Mouse (Mus musculus) liver, adult (tissue): ENCODE measurements around the gene Pigs.

Source experiments
- GATA4 ChIP-seq: IDR thresholded peaks from 2 replicates; pipeline ENCODE4 v1.6.1; 2014; ENCODE audit warnings: mild to moderate bottlenecking, low read length; ENCODE audit not compliant: insufficient replicate concordance

Pigs gene

DNA sequence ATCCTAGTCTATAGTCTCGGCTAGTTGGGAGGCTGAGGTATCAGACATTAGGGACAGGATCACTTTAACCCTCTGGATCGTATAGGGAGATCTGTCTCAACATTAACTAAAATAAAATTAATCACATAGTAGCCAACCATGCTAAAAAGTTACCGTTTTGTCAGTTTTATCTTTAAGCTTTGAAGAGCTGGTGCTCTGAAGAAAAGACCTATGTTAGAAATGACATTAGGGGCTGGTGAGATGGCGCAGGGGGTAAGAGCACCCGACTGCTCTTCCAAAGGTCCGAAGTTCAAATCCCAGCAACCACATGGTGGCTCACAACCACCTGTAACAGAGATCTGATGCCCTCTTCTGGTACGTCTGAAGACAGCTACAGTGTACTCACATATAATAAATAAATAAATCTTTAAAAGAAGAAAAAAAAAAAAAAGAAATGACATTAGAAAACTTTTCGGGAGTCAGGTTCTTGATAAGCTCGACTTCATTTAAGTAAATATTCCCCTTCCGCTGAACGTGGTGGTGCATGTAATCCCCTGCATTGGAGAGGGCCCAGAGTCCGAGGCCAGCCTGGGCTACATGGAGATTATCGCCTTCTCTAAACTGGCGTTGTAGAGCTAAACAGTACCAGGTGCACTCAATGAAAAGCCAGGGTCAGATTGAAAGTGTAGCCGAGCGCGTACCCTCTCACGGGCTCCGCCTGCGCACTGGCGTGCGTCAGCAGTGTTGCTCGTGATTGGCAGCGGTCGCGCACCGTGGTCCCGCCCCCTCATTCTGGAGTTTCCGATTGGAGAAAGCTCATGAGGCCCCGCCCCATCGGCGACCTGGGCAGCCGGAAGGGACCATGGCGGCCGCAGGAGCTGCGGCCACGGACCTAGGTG, at the start of gene Pigs:
Pigs (plus strand) TSS at position 782 of the 878 bp plus-strand sequence.
- TF ChIP-seq GATA4, result no peak; the same call in 1 of the 2 replicates

DNA sequence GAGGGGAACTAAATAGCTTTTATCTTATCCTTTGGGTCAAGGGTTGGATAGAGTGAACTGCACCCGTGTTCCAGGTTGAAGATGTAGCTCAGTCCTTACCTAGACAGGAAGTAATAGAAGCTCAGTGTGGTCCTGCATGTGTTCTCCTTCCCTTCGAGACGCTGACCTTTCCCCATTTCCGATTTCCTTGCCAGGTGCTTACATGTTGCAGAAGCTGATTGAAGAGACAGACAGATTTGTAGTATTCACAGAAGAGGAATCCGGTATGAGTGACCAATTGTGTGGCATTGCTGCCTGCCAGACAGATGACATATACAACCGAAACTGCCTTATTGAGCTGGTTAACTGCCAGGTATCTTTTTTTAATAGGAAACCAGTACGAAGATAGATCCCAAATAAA, 49.4 kb upstream of the Pigs start:
- TF ChIP-seq GATA4, result no peak

DNA sequence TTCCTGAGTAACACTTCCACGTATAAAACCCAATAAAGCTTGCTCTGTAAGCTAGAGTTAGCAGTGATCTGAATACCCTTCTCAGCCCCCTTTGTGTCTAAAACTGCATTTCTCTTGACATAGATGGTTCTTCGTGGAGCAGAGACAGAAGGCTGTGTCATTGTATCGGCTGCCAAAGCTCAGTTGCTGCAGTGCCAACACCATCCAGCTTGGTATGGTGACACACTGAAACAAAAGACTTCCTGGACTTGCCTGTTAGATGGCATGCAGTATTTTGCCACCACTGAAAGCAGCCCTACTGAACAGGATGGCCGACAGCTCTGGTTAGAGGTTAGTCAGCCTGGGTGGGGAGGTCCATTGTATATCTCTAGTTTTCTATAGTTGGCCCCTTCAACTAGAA, 48.6 kb upstream of the Pigs start:
- TF ChIP-seq GATA4, result no peak

DNA sequence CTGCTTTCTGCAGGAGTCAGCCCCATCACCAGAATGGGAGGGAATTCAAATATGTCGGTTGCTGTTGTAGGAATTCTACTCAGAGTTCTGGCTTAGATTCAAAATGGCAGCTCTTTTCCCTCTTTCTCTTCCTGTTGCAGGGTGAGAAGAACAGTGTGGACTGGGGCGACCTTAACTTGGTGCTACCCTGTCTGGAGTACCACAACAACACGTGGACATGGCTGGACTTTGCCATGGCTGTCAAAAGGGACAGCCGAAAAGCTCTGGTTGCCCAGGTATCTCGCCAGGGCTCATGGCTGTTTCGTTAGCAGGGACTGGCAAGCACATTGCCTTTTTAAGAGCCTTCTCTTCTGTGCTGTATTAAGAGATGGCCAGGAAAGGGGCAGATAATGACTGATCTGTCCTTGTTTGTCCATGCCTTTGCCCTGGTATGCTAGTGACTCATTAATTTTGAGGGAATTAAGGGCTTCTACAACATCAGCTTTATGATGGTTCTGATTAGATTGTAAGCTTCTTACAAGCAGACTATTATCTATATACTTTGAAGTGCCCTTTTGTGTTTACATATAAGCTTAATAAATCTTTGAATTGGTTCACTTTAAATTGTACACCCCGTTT, 39.0 kb upstream of the Pigs start:
- no peak for TF ChIP-seq GATA4

DNA sequence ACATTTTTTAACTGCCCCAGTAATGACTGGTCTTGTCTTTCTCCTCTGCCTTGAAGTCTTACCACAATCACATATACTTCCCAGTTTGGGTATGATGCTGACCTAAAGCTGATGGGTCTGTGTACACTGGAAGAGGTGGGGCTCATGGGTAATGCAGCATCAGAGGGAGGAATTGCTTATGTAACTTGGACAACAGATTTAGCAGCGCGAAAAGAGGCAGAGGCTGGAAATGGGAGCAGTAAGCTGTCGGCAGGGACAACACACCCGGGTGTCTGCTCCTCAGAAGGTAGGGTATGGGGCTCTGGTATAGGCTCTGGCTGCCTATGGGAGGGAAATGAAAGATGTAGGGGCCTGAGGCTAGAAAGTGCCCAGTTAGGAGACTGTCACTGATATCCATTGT, 37.6 kb upstream of the Pigs start, which contains the start of gene BC030499:
BC030499 (plus strand) TSS at position 188 of the 400 bp plus-strand sequence.
- no peak for TF ChIP-seq GATA4

DNA sequence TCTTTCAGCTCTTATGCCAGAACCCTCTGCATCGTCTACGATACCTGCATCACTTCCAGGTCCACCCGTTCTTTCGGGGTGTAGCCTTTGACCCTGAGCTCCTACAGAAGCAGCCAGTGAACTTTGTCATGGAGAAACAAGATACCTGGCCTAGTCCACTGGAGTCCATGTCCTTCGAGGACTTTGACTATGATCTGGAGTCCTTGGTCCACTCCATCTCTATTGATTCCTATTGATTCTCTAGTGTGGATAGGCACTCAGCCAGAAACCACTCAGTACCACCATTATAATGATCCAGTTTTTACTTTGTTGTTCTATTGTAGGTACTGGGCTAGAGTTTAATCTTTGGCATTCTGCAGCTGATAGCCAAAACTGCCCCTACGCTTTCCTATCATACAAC, 33.6 kb upstream of the Pigs start:
- TF ChIP-seq GATA4, result no peak

DNA sequence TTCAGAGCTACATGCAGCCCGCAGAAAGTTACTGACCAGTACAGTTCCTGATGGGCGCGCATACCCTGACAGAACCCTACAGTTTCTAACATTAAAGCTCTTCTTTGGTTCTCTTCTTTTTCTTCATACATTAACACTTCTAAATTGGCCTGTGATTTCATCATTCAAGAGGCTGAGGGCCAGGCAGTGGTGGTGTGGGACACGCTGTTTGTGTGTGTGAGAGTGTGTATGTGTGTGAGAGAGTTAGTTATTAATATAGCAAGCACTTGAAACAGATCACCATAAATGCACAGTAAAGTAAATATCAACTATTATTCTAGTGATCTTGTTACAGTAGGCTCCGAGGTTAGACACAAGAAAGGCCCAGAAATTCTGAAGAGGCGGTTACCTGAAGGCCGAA, 27.3 kb upstream of the Pigs start:
- no peak for TF ChIP-seq GATA4

DNA sequence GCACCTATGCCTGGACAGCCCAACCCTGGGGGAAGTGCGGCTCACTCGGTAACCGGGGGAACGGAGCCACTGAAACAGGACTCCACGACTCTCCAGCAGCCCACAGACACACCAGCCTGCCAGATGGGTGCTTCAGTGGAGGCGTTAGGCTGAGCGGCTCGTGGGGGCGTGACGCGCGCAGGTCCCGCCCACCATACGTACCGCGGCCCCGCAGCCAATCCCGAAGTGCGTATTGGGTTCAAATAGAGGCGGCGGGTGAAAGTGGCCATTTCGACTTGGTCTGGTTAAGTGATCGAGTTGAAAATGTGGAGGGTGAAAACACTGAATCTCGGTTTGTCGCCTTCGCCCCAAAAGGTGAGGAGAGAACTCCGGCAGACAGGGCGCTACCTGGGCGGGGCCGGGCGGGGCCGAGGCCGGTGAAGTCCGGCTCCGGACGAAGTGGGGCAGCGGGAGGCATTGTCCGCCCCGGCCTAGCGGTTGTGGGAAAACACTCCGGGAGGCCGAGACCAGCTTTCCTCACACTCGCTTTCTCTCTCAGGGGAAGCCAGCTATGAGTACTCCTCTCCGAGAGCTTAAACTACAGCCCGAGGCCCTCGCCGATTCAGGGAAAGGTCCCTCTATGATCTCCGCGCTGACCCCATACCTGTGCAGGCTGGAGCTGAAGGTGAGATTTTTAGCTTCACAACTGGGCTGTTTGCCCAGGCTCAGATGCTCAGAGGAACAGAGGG, 26.7 kb upstream of the Pigs start, which contains the start of gene Spag5:
Spag5 (plus strand) TSS at position 173 of the 728 bp plus-strand sequence.
- TF ChIP-seq GATA4, result no peak

DNA sequence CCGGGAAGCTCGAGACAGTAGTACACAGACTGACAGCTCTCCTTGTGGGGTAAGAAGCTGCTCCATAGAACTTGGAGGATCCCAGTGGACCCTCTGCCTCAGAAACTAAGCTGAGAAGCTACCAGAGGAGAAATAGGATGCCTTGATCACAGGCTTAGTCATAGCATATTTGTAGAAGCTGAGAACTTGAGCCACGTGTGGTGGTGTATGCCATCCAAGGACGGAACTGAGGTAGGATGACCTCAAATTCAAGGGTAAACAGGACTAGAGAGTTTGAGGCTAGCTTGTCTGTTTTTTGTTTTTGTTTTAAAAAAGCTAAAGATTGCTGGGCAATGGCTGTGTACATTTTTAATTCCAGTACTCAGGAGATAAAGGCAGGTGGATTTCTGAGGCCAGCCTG, 22.9 kb upstream of the Pigs start:
- TF ChIP-seq GATA4, result no peak

DNA sequence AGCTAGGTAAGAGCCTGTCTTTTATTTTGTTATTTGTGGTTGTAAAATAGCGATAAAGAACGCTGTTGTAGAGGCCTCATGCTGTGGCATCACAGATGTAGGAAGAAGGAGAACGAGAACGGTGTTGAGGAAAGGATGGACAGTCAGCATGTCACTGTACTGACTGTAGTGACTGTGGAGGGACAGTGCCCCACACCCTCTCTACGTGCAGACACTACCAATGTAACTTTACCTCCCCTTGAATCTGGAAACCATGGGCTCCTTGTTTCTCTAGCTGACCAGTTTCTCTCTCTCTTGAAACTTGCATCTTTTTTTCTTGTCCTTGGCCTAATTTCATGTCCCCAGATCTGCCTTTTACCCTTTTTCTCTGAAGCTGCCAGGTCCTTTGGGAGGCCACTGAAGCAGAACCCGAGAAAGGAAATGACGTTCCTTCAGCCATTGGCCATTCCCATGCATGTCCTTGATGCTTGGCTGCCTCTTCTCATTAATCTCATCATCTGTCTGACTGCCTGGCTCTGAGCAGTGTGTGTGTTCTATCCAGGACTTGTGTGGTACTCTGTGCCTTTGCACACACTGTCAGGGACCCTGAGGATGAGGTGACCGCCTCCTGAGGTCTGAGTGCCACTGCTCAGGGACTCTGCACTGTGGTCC, 17.2 kb upstream of the Pigs start:
- TF ChIP-seq GATA4, result no peak

DNA sequence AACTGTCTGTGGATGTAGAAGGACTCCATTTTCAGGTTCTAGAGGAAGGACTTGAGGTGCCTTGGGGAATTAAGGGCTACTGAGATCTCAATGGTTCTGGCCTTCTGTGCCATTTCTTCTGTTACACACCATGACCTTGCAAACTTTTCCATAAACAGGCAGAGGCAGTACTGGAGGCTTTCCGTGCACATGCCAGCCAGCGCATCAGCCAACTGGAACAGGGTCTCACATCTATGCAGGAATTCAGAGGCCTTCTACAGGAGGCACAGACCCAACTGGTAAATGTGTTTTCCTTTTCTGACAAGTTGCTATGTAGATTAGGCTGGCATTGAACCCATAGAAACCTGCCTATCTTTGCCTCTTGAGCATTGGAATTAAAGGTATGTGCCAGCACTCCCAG, 14.6 kb upstream of the Pigs start:
- no peak for TF ChIP-seq GATA4

DNA sequence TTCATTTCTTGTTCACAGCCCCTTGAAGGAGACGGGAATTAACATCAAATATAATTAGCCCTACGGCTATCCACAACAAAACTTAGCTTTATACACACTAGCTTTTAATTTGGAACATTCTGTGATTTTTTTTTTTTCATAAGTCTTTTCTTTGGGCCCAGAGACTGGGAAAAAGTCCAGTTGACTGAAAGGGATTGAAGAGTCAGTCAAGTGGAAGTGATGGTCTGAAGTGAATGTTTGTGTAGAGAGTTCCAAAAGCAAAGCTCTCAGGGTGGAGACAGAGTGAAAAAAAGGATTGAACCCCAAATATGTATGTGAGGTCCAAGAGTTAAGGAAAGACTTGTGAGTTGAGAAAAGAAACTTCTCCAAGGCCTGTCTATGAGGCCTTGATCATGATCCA, 9.8 kb upstream of the Pigs start:
- no peak for TF ChIP-seq GATA4

DNA sequence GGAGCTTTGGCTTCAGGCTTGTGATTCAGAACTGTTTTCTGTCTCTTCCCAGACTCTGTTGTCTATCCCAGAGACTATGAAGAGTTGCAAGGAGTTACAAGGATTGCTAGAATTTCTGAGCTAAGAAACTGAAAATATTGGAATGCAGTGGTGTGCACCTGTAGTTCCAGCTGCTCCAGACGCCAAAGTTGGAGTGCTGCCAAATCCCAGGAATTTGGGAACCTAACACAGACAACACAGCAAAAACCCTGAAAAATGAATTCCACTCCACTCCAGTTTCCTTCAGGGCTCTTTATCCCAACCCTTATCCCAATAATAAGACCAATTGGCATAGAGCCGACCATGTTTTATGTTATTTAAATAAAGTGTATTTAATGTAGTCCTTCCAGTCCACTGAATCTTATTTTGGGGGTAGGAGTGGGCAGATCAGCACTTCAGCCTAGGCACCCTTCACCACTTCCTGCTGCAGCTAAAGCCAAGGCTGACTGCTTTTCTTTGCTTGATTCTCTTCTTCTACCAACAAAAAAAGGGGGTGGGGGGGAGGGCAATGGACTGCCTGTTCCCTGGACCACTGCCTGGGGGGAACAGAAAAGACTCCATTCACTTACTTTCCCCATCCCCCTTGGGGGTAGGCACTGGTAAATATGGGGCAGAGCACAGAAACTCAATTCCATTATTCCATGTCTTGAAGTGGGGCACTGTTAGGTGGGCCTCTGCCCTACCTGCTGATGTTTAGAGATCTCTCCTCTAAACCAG, 6.0 kb upstream of the Pigs start:
- no peak for TF ChIP-seq GATA4

DNA sequence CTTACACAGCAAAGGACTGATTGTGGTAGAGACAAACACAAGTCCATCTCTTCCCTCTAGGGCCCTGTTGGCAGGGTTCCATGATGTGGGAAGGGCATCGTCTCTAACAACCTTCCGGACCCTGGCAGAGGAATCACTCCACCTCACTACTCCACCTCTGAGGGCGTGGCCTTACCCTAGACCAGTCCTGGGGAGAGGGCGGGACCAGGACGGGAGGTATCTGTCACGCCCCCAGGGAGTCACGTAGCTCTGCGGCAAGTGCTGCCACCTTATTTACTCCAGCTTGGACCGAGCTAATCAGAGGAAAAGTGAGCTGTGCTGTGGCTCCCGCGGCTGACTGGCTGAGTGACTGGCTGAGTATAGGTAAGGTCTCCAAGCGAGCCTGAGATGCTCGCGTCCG, 5.4 kb upstream of the Pigs start, which contains the start of gene Aldoc:
Aldoc (plus strand) TSS at position 109 of the 400 bp plus-strand sequence.
- no peak for TF ChIP-seq GATA4
